Mouse (Mus musculus) CH12.LX (cell line): Measurements from ENCODE around the gene Atp2a3.

ENCODE experiments used
- CTCF ChIP-seq, 2 experiments: IDR thresholded peaks in 1 of 2; conservative IDR thresholded peaks in 1 of 2; 2 replicates each; pipeline ENCODE4 v1.5.1; 2011 to 2012; ENCODE audit warnings: low read depth in 2 of 2, low read length in 2 of 2, improper control_type of control experiment in 1 of 2, inconsistent platforms in 1 of 2, mild to moderate bottlenecking in 1 of 2, moderate library complexity in 1 of 2
- E2F4 ChIP-seq: IDR thresholded peaks from 2 replicates; pipeline ENCODE4 v1.6.1; 2011; ENCODE audit warnings: low read depth, low read length, improper control_type of control experiment; ENCODE audit not compliant: insufficient replicate concordance
- MXI1 ChIP-seq: IDR thresholded peaks from 2 replicates; pipeline ENCODE4 v1.6.1; 2011; ENCODE audit warnings: mild to moderate bottlenecking, low read depth, low read length, improper control_type of control experiment

DNA sequence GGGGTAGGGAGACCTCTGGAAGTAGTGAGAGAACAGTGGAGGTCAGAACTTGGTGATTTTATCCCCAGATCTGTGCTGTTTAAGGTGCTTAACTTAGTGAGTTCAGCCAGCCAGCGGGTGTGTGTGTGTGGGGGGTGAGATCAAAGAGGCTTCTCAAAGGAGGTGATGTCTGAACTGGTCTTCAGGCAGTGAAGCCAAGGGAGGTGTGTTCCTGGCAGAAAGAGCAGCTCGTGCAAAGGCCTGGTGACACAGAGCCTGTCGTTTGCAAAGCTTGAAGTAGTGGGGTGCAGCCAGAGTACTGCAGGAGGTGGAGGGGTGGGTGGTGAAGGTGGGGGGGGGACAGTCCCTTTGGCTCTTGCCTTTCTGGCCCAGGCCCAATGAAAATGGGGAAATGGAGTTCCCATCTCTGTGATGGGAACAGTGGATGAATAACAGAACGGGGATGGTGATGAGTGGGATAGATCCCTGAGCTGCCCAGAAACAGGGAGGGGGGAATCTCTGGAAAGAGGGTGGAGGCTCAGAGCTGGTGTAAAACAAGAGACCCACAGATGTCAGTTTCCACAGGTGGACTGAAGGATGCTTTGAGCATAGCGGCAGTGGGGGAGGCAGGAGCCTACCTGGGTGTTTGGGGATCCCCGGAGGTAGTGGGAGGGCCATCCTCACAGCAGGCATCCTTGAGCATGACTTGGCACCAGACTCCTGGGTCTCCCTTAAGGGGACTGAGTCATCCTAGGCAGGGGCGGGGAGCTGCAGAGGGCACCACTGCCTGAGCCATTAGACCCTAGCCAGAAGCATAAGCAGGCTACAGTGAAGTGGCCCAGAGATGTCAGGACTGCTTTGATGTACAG lies 60.2 kb downstream of the Atp2a3 start:
- TF ChIP-seq E2F4 (no peak), MXI1 (no peak), CTCF (conservative IDR thresholded peaks at IDR 0.05 in 1 of 2, IDR thresholded peaks at IDR 0.05 in 1 of 2; ENCODE audit: low read depth in 2 of 2, low read length in 2 of 2) (no peak)
